Mouse (Mus musculus) heart, embryonic 13.5 days (tissue): ENCODE measurements around the gene Larp4. TPM values are rescaled to one million over a fixed set of nuclear protein-coding genes. Genes with fewer than 3 reads are reported as not detected.
"Not testable (repeated sequence)": the region's sequence is repeated elsewhere in the genome, so short reads cannot be mapped to it uniquely, and the experiment has no call there.

Source experiments
- ATAC-seq: fragments of 200-750 bp; cut with Nextera tagmentation; 2 replicates; pipeline ENCODE4 v1.8.0; 2017; ENCODE audit warnings: moderate TSS enrichment; ENCODE audit not compliant: insufficient number of reproducible peaks, low FRiP score, low TSS enrichment; ENCODE audit errors: extremely low read depth
- H3K27ac ChIP-seq: fragments of 300-500 bp; sonication (generic); replicated peaks from 2 replicates; pipeline ENCODE4 v1.5.1; 2015; ENCODE audit warnings: moderate library complexity, mild to moderate bottlenecking, inconsistent platforms
- H3K27me3 ChIP-seq: fragments of 300-500 bp; sonication (generic); replicated peaks from 2 replicates; pipeline ENCODE4 v1.6.1; 2015; ENCODE audit warnings: mild to moderate bottlenecking, inconsistent platforms
- H3K36me3 ChIP-seq: fragments of 300-500 bp; sonication (generic); 2 replicates; pipeline ENCODE4 v1.6.1; 2015; ENCODE audit warnings: mild to moderate bottlenecking, inconsistent platforms
- H3K4me1 ChIP-seq: fragments of 300-500 bp; sonication (generic); 2 replicates; pipeline ENCODE4 v1.6.1; 2015; ENCODE audit warnings: inconsistent platforms
- H3K4me2 ChIP-seq: fragments of 300-500 bp; sonication (generic); 2 replicates; pipeline ENCODE4 v1.6.1; 2015; ENCODE audit warnings: inconsistent platforms, mild to moderate bottlenecking, moderate library complexity
- H3K4me3 ChIP-seq: fragments of 300-500 bp; sonication (generic); 2 replicates; pipeline ENCODE4 v1.5.1; 2015; ENCODE audit warnings: moderate library complexity, mild to moderate bottlenecking, inconsistent platforms
- H3K9ac ChIP-seq: fragments of 300-500 bp; sonication (generic); 2 replicates; pipeline ENCODE4 v1.6.1; 2015; ENCODE audit warnings: inconsistent platforms, mild to moderate bottlenecking, moderate library complexity
- H3K9me3 ChIP-seq: fragments of 300-500 bp; sonication (generic); 2 replicates; pipeline ENCODE4 v1.6.1; 2016; ENCODE audit warnings: inconsistent platforms
- WGBS: fragments of 180-500 bp; shearing (Covaris S2); methylation state at CpG from one replicate; pipeline ENCODE4 v1.1.7; 2015; ENCODE audit warnings: mixed read lengths; 5-methylcytosine and 5-hydroxymethylcytosine counted together
- polyA plus RNA-seq: library from polyadenylated mRNA; unstranded; fragments of >200 nt; fragmentation: Nextera tagmentation; extraction: Ambion mirVana; gene quantifications from 2 replicates; pipeline ENCODE4 v1.2.1, GENCODE M21; 2015

Gene Larp4
- polyA plus RNA-seq, 1 experiment from 2014 or later = 25.2 TPM

DNA sequence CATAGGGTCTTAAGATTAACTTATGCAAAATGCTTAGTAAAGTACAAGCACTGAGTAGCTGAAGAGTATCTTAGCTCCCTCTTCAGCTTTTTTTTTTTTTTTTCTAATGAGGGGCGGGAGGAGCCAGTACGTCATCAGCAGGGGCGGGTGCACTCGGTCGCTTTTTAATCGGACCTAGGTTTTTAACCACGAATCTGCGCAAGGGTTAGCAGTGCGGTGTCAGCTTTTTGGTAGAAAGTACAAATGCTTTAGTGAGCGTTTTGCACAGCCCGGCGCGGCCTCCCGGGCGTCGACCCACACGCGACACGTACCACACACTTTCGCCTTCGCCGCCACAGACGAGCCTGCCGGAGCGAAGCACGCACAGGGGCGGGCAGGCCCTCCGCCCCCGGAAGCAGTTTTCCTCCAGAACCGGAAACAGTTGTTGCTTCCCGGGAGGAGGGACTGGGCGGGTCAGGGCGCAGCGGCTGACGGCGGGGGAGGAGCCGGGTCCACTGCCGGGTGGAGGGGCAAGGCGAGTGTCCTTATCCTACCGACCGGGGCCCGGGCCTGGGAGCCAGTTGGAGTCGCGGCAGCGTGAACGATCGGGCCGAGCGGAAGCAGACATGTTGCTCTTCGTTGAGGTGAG, 2.6 kb downstream of the Larp4 start:
- H3K4me2 ChIP-seq = peak overlapping the region; percentile 89
- H3K4me3 ChIP-seq = peak overlapping the region; percentile 74
- no peaks in the 10 kb centered on the region for H3K9me3 ChIP-seq
- peak overlapping the region; percentile 96 for H3K27ac ChIP-seq
- H3K27me3 ChIP-seq = no peaks in the 10 kb centered on the region
- ATAC-seq = peak; percentile 92
- peak overlapping the region; percentile 88 for H3K9ac ChIP-seq
- no peaks in the 10 kb centered on the region for H3K36me3 ChIP-seq
- 0% methylated on average over 50 of the region's 50 CpGs for WGBS
- H3K4me1 ChIP-seq = peaks cover 25% of the 10 kb centered on the region

GRCm38 (mm10) chr15:99972989-99973911, 3.4 kb downstream of the Larp4 start:
- Histone ChIP-seq H3K36me3 (no peaks in the 10 kb centered on the region), H3K27ac (peak overlapping the region; percentile 96), H3K27me3 (no peaks in the 10 kb centered on the region), H3K4me3 (peak overlapping the region; percentile 74), H3K9me3 (no peaks in the 10 kb centered on the region), H3K4me2 (peak overlapping the region; percentile 89), H3K9ac (peak overlapping the region; percentile 88), H3K4me1 (peaks cover 26% of the 10 kb centered on the region)
- peak; percentile 75 for ATAC-seq
- WGBS = under 1% methylated on average over 83 of the region's 84 CpGs

DNA sequence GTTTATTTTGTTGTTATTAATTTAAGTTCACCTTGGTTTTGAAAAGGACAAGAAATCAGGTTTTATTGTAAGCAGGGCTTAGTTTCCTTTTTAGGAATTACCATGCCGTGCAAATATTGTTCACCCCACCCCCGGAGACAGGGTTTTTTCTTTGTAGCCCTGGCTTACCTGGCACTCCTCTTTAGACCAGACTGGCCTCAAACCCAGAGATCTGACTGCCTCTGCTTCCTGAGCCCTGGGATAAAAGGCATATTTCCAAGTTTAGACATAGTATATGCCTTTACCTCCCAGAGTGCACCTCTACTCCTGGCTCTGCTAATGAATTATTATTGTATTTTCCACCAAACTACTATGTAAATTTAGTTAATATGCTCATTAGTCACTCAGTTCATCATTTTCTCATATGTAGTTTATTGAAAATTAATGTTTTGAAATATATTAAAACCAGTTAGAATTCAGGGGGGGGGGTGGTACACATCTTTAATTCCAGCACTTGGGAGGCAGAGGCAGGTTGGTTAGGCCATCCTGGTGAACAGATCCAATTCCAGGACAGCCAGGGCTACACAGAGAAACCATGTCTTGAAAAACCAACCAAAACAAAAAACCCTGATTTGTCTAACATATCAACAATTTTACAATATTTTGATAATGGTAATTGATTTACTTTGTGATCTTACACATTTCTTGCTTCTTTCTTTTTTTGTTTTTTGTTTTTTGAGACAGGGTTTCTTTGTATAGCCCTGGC, 4.8 kb downstream of the Larp4 start:
- peak overlapping the region; percentile 88; the same call in 1 of the 2 replicates for H3K9ac ChIP-seq
- peak overlapping the region; percentile 74 for H3K4me3 ChIP-seq
- no peak overlapping the region for H3K27ac ChIP-seq
- H3K4me2 ChIP-seq = peak overlapping the region; percentile 89
- H3K9me3 ChIP-seq = no peaks in the 10 kb centered on the region
- WGBS = 74% methylated on average over 2 of the region's 2 CpGs
- peaks cover 30% of the 10 kb centered on the region for H3K4me1 ChIP-seq
- no peaks in the 10 kb centered on the region for H3K27me3 ChIP-seq
- H3K36me3 ChIP-seq = no peaks in the 10 kb centered on the region
- ATAC-seq = no peak

DNA sequence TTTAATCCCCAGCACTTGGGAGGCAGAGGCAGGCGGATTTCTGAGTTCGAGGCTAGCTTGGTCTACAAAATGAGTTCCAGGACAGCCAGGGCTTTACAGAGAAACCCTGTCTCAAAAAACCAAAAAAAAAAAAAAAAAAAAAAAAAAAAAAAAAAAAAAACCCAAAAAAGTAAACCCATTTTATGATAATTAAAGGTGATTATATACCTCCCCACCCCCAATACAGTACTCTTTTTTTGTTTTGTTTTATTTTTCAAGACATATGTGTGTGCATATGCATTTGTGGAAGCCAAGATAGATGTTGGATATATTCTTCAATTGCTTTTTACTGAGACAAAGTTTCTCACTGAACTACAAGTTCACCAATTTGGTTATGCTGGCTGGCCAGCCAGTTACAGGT, 6.3 kb downstream of the Larp4 start:
- H3K27ac ChIP-seq, H3K4me3 ChIP-seq, H3K27me3 ChIP-seq, H3K9me3 ChIP-seq, H3K36me3 ChIP-seq, H3K9ac ChIP-seq, ATAC-seq, H3K4me2 ChIP-seq: not testable (repeated sequence)
- WGBS = 84% methylated on average over 2 of the region's 2 CpGs
- peaks cover 30% of the 10 kb centered on the region for H3K4me1 ChIP-seq

GRCm38 (mm10) chr15:99979266-99979665, 9.4 kb downstream of the Larp4 start:
- H3K9ac ChIP-seq = no peak overlapping the region
- WGBS = 82% methylated on average over 1 of the region's 1 CpGs
- ATAC-seq = no peak
- peaks cover 29% of the 10 kb centered on the region for H3K4me1 ChIP-seq
- H3K36me3 ChIP-seq = no peaks in the 10 kb centered on the region
- no peak overlapping the region for H3K4me3 ChIP-seq
- H3K9me3 ChIP-seq = no peaks in the 10 kb centered on the region
- H3K27ac ChIP-seq = no peak overlapping the region
- no peaks in the 10 kb centered on the region for H3K27me3 ChIP-seq
- H3K4me2 ChIP-seq = no peak overlapping the region

DNA sequence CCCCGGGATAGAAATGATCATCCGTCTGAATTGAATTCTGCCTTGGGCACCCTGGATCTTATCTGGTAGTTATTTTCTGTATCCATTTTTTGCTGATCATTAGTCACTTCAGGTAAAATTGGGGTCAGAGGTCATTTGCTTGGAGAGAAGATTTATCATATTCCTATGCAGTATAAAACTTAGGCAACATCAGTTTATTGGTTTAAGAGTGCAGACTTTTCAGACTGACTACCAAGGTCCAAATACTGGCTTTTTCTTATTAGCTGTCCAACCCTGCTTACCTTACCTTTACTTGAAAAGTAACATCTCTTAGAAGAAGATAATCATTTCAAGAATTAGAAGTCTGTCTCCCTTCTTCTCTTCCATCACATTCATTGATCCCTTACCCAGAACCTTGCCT, 9.8 kb downstream of the Larp4 start:
- ATAC-seq = no peak

DNA sequence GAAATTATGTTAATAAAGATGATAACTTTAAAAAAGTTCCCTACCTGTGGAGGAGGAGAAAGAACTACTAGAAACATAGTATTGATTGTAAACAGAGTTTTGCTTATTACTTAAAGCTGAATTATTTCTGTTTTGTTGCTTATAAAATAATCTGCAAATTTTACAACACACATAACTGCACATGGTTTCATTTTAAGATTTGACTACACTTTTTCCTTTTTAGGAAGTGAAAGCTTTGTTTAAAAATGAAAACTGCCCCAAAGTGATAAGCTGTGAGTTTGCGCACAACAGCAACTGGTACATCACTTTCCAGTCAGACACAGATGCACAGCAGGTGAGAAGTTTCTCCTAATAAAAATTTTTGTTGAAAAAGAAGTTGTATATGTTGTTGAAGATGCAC, 23.2 kb downstream of the Larp4 start:
- H3K27me3 ChIP-seq = no peaks in the 10 kb centered on the region
- no peak for ATAC-seq
- H3K9ac ChIP-seq = no peak overlapping the region
- no peaks in the 10 kb centered on the region for H3K9me3 ChIP-seq
- H3K4me2 ChIP-seq = no peak overlapping the region
- no peaks in the 10 kb centered on the region for H3K4me1 ChIP-seq
- no peak overlapping the region for H3K4me3 ChIP-seq
- 92% methylated on average over 1 of the region's 1 CpGs for WGBS
- no peak overlapping the region for H3K27ac ChIP-seq
- peaks cover 80% of the 10 kb centered on the region for H3K36me3 ChIP-seq

More for the DNA sequence above, 9.8 kb downstream of the Larp4 start:
- Histone ChIP-seq H3K9ac (no peak overlapping the region), H3K36me3 (no peaks in the 10 kb centered on the region), H3K4me2 (no peak overlapping the region), H3K4me3 (no peak overlapping the region), H3K9me3 (no peaks in the 10 kb centered on the region), H3K27me3 (no peaks in the 10 kb centered on the region), H3K4me1 (peaks cover 24% of the 10 kb centered on the region), H3K27ac (no peak overlapping the region)
- 92% methylated on average over 2 of the region's 2 CpGs for WGBS

- 92% methylated on average over 6 of the region's 6 CpGs for WGBS
- Histone ChIP-seq H3K36me3 (peaks cover 87% of the 10 kb centered on the region), H3K9ac (no peak overlapping the region), H3K27me3 (no peaks in the 10 kb centered on the region), H3K27ac (no peak overlapping the region), H3K4me1 (no peaks in the 10 kb centered on the region), H3K4me3 (no peak overlapping the region), H3K9me3 (no peaks in the 10 kb centered on the region), H3K4me2 (no peak overlapping the region)
- ATAC-seq = no peak
Measured at GRCm38 (mm10) chr15:99997114-99997804, 27.4 kb downstream of the Larp4 start.

DNA sequence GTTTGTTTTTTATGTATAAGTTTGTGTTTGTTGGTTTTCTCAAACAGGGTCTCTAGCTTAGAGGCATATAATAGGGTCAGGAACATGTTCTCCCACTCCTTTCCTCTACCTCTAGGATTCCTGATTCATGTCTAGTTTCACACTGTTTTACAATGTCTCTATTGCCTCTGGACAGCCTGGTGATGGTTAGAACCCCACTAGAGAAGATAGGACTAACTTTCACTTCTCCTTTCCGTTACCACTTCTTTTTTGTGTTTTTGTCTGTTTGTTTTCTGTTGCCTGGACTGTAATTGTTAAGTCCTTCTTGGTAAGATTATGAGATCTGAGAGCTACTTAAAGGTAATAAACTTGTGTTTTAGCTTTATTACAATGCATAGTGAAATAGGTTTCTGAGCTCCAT, 29.5 kb downstream of the Larp4 start:
- 95% methylated on average over 1 of the region's 1 CpGs for WGBS
- H3K36me3 ChIP-seq = peaks cover 91% of the 10 kb centered on the region

DNA sequence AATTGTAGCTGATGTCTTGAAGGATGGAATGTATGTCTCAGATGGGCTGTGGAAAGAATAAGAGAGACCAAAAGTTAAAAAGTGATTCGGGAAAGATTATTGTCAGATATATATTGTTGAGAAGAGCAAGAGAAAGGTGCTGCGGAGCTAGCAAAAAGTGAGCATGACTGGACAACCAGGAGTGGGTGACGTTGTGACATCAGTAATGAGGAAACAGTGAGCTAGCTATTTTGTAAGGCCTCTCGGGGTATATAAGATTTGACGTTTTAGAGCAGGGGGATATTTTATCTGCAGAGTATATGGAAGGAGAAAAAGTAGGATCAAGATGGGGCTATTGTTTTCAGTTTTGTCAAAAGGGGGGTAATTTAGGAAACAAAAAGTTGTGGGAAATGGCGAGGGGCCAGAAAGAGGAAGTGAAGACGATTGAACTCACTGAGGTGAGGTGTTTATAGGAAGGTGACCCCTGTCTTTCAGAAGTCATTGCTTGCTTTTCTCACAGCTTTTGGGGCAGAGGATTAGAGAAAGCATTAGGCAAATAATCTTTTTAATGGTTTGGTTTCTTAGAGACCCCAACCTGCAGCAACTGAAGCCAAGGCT, 34.9 kb downstream of the Larp4 start:
- Histone ChIP-seq H3K27me3 (no peaks in the 10 kb centered on the region), H3K9me3 (no peaks in the 10 kb centered on the region), H3K9ac (no peak overlapping the region), H3K27ac (no peak overlapping the region), H3K36me3 (peaks cover 98% of the 10 kb centered on the region), H3K4me2 (no peak overlapping the region), H3K4me1 (peaks cover 11% of the 10 kb centered on the region), H3K4me3 (no peak overlapping the region)
- no peak for ATAC-seq
- WGBS = 83% methylated on average over 7 of the region's 7 CpGs

More for the DNA sequence above, 29.5 kb downstream of the Larp4 start:
- Histone ChIP-seq H3K4me1 (no peaks in the 10 kb centered on the region), H3K27ac (no peak overlapping the region), H3K27me3 (no peaks in the 10 kb centered on the region), H3K4me3 (no peak overlapping the region), H3K4me2 (no peak overlapping the region), H3K9ac (no peak overlapping the region), H3K9me3 (no peaks in the 10 kb centered on the region)
- ATAC-seq = no peak
